Mouse (Mus musculus): ENCODE data around the gene Ankrd11. TPM values are rescaled to one million over a fixed set of nuclear protein-coding genes. Genes with fewer than 3 reads are reported as not detected.

Gene Ankrd11
- polyA plus RNA-seq, 1 experiment from 2014 or later, result 46.5 TPM

DNA sequence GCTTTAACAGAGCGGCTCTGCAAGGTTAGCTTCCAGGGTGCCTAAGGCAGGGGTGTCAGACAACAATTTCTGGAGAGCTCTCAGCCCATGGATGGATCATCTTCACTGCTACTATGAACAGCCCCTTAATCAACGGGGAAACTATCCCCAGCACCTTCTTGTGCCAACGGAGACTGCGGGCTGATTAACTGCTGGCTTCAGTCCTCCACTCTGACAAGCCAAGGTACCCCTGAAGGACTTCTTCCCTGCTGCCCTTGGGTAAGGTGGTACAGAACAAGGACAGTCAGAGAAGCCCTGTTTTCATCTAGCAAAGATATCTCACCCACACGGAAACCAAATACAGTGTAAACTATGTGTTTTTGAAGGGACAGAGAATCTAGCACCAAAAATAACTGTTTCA is 92.4 kb downstream of the Ankrd11 start:
- DNase-seq (ENCODE audit: low spot score), result no peak
- Histone ChIP-seq H3K9ac (replicated peaks; ENCODE audit: low read depth) (no peak overlapping the region), H3K27me3 (replicated peaks; ENCODE audit: insufficient read depth, low read length) (no peaks in the 10 kb centered on the region), H3K4me2 (replicated peaks; ENCODE audit: low read depth, low read length) (no peak overlapping the region), H3K9me3 (ENCODE audit: low read length) (no peaks in the 10 kb centered on the region), H3K4me3 (ENCODE audit: low read depth, low read length) (no peak overlapping the region), H3K4me1 (ENCODE audit: insufficient read depth, low read depth, low read length) (peaks cover 3% of the 10 kb centered on the region; the same call in 1 of the 2 replicates), H3K27ac (ENCODE audit: low read length) (no peak overlapping the region), H3K36me3 (ENCODE audit: insufficient read depth, low read length) (no peaks in the 10 kb centered on the region)
- TF ChIP-seq CTCF (IDR thresholded peaks at IDR 0.05), result no peak
- no peak for TF ChIP-seq EP300 (IDR thresholded peaks at IDR 0.05)
- WGBS, result 70% methylated on average over 5 of the region's 5 CpGs
- no peak for ATAC-seq

DNA sequence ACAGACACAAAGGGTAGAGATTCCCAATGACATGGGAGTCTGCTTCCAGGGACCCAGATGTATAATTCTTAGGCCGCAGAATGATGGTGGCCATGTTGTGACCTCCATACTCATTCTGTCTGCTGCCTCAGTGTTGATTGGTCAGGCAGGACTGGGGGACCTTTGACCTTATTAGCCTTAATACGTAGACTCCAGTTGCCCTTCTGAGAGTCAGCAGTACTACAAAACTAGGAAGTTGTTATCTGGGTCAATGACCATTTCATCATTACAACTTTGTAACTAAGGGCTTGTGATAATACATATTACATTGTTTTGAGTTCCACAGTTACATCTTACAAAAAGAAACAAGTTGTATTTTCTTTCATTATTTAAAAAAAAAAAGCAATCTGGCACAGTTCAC is 96.3 kb downstream of the Ankrd11 start:
- H3K9me3 ChIP-seq (ENCODE audit: low read length), result no peaks in the 10 kb centered on the region
- H3K4me1 ChIP-seq (ENCODE audit: insufficient read depth, low read depth, low read length), result peaks cover 7% of the 10 kb centered on the region
- WGBS, result 79% methylated on average over 2 of the region's 2 CpGs
- ATAC-seq (no peak), DNase-seq (ENCODE audit: low spot score) (no peak)
- H3K27me3 ChIP-seq (replicated peaks; ENCODE audit: insufficient read depth, low read length), result no peaks in the 10 kb centered on the region
- no peak overlapping the region for H3K4me3 ChIP-seq (ENCODE audit: low read depth, low read length)
- no peak for TF ChIP-seq CTCF (IDR thresholded peaks at IDR 0.05)
- TF ChIP-seq EP300 (IDR thresholded peaks at IDR 0.05), result no peak
- no peak overlapping the region for H3K4me2 ChIP-seq (replicated peaks; ENCODE audit: low read depth, low read length)
- no peak overlapping the region for H3K9ac ChIP-seq (replicated peaks; ENCODE audit: low read depth)
- H3K27ac ChIP-seq (ENCODE audit: low read length), result no peak overlapping the region
- no peaks in the 10 kb centered on the region for H3K36me3 ChIP-seq (ENCODE audit: insufficient read depth, low read length)

DNA sequence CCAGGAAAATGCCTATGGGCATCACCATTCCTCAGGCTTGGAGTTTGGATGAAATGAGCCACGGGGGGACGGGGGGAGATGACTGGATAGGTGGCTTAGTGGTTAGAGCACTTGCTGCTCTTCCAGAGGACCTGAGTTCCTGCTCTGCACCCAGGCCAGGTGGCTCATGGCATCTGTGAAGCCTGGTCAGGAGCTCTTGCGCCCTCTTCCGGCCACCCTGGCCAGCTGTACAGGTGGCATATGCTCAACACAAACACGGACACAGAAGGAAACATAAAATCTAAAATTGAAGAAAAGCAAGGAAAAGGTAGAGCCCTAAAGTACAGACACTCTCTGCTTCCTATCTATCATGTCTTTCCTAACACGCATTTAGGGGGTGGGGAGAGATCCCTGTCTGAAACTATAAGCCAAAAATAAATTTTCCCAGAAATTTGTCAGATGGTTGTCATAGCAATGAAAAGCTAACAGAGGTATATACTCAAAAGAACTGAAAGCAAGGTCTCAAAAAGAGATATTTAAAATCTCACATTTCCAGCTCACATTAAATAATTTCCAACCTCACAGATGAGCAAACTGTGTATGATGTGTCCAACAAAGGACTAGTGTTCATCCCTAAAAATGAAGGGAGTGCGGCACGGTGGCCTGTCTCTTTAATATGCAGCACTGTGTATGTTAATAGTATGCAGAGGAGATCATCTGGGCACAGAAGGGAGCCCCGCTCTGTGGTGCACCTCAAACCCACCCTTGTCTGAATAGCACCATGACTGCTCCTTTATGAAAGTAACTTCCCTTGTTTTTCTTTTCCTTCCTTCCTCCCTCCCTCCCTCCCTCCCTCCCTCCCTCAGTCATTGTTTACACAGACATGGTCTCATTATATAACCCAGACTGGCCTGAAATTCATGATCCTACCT is 99.0 kb downstream of the Ankrd11 start:
- TF ChIP-seq CTCF (IDR thresholded peaks at IDR 0.05), result peak; percentile 60
- TF ChIP-seq EP300 (IDR thresholded peaks at IDR 0.05), result no peak
- no peak overlapping the region for H3K27ac ChIP-seq (ENCODE audit: low read length)
- H3K4me3 ChIP-seq (ENCODE audit: low read depth, low read length), result no peak overlapping the region
- no peak overlapping the region for H3K9ac ChIP-seq (replicated peaks; ENCODE audit: low read depth)
- H3K27me3 ChIP-seq (replicated peaks; ENCODE audit: insufficient read depth, low read length), result no peaks in the 10 kb centered on the region
- ATAC-seq (no peak), DNase-seq (ENCODE audit: low spot score) (no peak)
- 73% methylated on average over 9 of the region's 9 CpGs for WGBS
- no peak overlapping the region for H3K4me2 ChIP-seq (replicated peaks; ENCODE audit: low read depth, low read length)
- H3K36me3 ChIP-seq (ENCODE audit: insufficient read depth, low read length), result no peaks in the 10 kb centered on the region
- peaks cover 8% of the 10 kb centered on the region; the same call in 1 of the 2 replicates for H3K4me1 ChIP-seq (ENCODE audit: insufficient read depth, low read depth, low read length)
- no peaks in the 10 kb centered on the region for H3K9me3 ChIP-seq (ENCODE audit: low read length)

DNA sequence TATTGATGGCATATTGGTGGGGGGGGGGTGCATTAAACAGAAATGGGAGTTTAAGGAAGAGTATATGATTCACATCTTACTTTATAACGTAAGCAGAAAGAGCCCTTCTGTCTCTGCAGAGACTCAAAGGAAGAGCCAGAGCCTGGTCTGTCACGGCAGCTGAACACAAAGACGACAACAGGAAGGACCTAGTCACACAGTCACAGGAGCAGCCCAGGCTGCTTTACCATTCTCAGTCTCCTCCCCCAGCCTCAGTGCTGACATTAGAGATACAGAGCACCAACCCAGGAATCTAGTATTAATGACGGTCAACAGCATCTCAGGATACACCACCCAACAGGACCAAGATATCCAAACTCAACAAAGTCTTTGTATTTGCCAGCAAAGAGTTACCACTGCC is 103.5 kb downstream of the Ankrd11 start:
- H3K9me3 ChIP-seq (ENCODE audit: low read length), result no peaks in the 10 kb centered on the region
- H3K9ac ChIP-seq (replicated peaks; ENCODE audit: low read depth), result no peak overlapping the region
- H3K4me1 ChIP-seq (ENCODE audit: insufficient read depth, low read depth, low read length), result peaks cover 13% of the 10 kb centered on the region; the same call in 1 of the 2 replicates
- H3K27me3 ChIP-seq (replicated peaks; ENCODE audit: insufficient read depth, low read length), result no peaks in the 10 kb centered on the region
- peak; percentile 59 for ATAC-seq
- no peaks in the 10 kb centered on the region for H3K36me3 ChIP-seq (ENCODE audit: insufficient read depth, low read length)
- no peak overlapping the region for H3K27ac ChIP-seq (ENCODE audit: low read length)
- WGBS, result 42% methylated on average over 4 of the region's 4 CpGs
- no peak overlapping the region for H3K4me3 ChIP-seq (ENCODE audit: low read depth, low read length)
- no peak overlapping the region for H3K4me2 ChIP-seq (replicated peaks; ENCODE audit: low read depth, low read length)
- DNase-seq (ENCODE audit: low spot score), result no peak
- TF ChIP-seq CTCF (IDR thresholded peaks at IDR 0.05) (no peak), EP300 (IDR thresholded peaks at IDR 0.05) (no peak)

DNA sequence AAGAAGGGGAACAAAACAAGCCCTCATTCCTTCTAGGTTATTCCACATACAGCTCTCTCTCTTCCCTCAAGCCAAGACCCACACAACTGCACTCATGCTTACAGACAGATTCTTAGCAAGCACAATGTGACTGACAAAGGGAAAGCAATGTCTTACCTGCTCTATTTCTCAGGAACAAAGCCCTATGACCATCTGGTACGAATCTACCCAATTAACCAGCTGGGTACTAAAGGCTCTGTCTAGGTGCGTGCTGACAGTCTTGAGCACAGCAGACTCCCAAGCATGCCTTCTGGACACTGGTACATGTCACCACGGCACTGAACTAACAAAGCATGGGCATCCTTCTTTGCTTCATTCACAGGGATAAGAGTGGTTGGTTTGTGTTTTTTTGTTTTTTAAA is 103.9 kb downstream of the Ankrd11 start:
- H3K4me2 ChIP-seq (replicated peaks; ENCODE audit: low read depth, low read length), result no peak overlapping the region
- H3K27ac ChIP-seq (ENCODE audit: low read length), result 0 out of 2 replicates have a peak overlapping the region, but pooled peaks have one; percentile 1
- peaks cover 16% of the 10 kb centered on the region; the same call in 1 of the 2 replicates for H3K4me1 ChIP-seq (ENCODE audit: insufficient read depth, low read depth, low read length)
- DNase-seq (ENCODE audit: low spot score) (no peak), ATAC-seq (no peak)
- WGBS, result 80% methylated on average over 3 of the region's 3 CpGs
- H3K9me3 ChIP-seq (ENCODE audit: low read length), result no peaks in the 10 kb centered on the region
- H3K27me3 ChIP-seq (replicated peaks; ENCODE audit: insufficient read depth, low read length), result no peaks in the 10 kb centered on the region
- H3K4me3 ChIP-seq (ENCODE audit: low read depth, low read length), result no peak overlapping the region
- TF ChIP-seq CTCF (IDR thresholded peaks at IDR 0.05) (no peak), EP300 (IDR thresholded peaks at IDR 0.05) (no peak)
- no peaks in the 10 kb centered on the region for H3K36me3 ChIP-seq (ENCODE audit: insufficient read depth, low read length)
- H3K9ac ChIP-seq (replicated peaks; ENCODE audit: low read depth), result no peak overlapping the region

DNA sequence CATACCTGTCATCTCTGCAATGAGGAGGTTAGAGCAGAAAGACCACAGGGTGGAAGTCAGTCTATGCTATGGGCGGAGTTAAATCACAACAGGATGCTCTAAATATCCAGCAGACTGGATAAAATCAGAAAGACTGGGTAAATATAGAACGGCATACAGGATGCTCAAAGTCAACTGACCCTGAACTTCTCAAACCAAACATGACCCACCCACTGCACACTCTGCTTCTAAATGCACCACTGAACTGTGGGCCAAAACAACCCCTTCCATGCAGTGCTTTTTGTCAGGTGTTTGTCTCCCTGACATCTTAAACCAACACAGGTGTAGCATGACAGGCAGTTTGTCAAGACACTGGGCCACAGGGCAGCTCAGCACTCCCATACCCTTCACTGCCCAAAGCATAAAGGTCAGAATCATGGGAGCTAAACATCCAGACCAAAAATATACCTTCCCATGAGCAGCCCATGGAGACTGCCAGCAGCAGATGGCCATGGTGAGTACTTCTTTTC is 104.5 kb downstream of the Ankrd11 start:
- 53% methylated on average over 2 of the region's 2 CpGs for WGBS
- H3K27ac ChIP-seq (ENCODE audit: low read length), result no peak overlapping the region
- no peaks in the 10 kb centered on the region for H3K27me3 ChIP-seq (replicated peaks; ENCODE audit: insufficient read depth, low read length)
- H3K4me2 ChIP-seq (replicated peaks; ENCODE audit: low read depth, low read length), result no peak overlapping the region
- H3K4me3 ChIP-seq (ENCODE audit: low read depth, low read length), result no peak overlapping the region
- DNase-seq (ENCODE audit: low spot score) (no peak), ATAC-seq (no peak)
- no peaks in the 10 kb centered on the region for H3K9me3 ChIP-seq (ENCODE audit: low read length)
- peaks cover 15% of the 10 kb centered on the region; the same call in 1 of the 2 replicates for H3K4me1 ChIP-seq (ENCODE audit: insufficient read depth, low read depth, low read length)
- no peak overlapping the region for H3K9ac ChIP-seq (replicated peaks; ENCODE audit: low read depth)
- peak; percentile 57; the same call in 1 of the 2 replicates for TF ChIP-seq EP300 (IDR thresholded peaks at IDR 0.05)
- TF ChIP-seq CTCF (IDR thresholded peaks at IDR 0.05), result no peak
- no peaks in the 10 kb centered on the region for H3K36me3 ChIP-seq (ENCODE audit: insufficient read depth, low read length)
